Mouse (Mus musculus): ENCODE measurements around the gene Atl3. TPM values are rescaled to one million over a fixed set of nuclear protein-coding genes. Genes with fewer than 3 reads are reported as not detected.

The Atl3 gene
- polyA plus RNA-seq (2012; ENCODE audit: low replicate concordance) = 4.4 and 10.5 TPM in 2 replicates

DNA sequence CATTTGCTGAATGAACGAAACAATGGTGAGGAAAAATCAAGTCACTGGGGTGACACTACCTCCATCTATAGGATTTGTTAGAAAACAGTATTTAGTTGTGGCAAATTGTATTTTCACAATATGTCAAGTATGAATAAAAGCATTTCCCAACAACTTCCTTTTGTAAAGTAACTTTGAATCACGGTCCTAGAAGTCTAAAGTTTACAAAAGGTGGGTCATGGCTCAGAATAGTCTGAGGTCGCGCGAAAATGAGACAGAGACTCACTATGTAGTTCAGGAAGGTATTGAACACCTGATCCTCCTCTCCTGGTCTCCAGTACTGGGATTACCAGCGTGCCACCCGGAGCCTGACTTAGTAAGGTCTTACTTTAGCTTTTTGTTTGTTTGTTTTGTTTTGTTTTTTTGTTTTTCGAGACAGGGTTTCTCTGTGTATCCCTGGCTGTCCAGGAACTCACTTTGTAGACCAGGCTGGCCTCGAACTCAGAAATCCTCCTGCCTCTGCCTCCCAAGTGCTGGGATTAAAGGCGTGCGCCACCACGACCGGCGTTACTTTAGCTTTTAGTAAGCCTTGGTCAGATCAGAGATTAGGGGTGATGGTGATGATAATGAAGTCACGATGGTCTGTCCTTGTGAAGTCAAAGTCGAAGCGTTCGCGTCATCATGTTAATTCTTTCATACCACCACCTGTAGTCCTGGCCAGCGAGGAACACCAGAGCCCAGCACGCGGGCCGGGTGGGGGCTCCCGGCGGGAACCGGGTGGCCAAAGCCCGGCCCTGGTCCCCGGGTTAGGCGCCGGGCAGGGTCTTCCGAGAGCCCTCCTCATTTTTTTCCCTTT is at the start of gene Atl3:
Gene Atl3, plus strand, starts transcription at position 689 of the 835 bp plus-strand sequence.

DNA sequence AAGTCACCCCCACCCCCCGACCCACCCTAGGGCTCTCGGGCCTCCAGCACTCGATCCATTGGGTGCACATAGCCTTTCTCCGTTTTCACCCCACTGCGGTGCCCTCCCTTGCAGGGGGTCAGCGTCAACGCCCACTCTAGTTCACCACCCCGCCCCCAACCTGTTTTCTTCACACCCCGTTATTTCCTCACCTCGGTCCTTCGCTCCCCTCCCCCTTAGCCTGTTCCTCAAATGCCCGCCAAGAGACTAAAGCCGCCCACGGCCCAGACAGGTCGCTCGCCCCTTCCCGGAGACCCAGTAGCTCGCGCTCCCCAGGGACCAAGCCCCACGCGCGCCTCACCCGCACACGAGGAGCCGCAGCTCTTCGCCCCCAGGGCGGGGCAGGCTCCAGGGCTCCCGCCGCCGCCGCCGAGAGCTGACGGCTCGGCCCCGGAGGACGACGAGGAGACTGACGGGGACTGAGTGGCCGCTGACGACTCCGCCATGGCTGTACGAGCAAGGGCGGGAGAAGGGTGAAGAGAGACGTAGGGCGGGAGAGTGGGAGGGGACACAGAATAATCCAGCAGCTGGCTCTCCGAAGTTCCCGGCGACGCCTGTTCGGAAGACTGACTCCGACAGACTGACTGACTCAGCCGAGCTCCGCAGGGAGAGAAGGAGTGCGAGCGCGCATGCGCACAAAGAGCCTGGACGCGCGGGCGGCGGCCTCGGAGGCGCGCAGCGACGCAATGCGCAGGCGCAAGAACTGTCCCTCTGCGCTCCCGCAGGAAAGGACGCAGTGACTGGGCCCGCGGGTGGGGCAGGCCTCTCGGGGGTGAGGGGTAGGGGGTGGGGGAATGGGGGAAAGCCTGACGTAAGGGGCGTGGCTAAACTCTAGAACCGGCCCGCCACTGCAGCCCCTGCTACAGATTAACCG is 11.0 kb upstream of the Atl3 start, which contains the start of gene Rtn3:
Gene Rtn3, minus strand, starts transcription at position 683 of the 913 bp plus-strand sequence.

DNA sequence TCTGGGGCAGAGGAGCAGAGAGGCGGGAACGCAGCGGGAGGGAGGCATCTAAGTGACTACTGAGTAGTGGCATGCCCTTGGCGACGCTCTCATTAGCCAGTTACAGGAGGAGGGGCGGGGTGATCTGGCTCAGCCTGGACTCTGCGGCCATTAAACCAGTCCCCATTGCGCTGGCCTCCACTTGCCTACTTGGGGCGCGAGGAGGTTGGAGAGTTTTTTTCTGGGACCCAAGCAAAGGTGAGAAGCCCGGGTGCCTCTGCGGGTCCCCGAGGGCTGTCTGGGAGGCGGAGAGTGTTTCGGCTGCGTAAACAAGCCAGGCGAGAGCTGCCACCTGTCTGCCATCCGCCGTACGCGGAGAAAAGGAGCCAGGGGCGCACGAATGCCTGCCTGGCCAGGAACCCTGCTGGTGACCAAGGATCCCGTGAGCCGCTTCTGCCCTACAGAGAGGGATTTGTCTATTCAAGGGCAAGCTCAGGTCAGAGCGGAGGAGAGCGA is 63.5 kb downstream of the Atl3 start, which contains the start of gene Pla2g16:
Gene Pla2g16, plus strand, starts transcription at position 132 of the 495 bp plus-strand sequence.

Other genes with a start within 250 kb of the Atl3 start
- 3.4 and 7.2 TPM in 2 replicates for gene Rcor2, start 226.7 kb upstream of the Atl3 start, polyA plus RNA-seq (2012; ENCODE audit: low replicate concordance)
- gene Mark2, start 152.2 kb upstream of the Atl3 start, polyA plus RNA-seq (2012; ENCODE audit: low replicate concordance) = 328 and 668 TPM in 2 replicates
- gene Spindoc, start 111.0 kb upstream of the Atl3 start, polyA plus RNA-seq (2012; ENCODE audit: low replicate concordance) = 29.3 and 36.2 TPM in 2 replicates
- gene 2700081O15Rik, start 76.4 kb upstream of the Atl3 start, polyA plus RNA-seq (2012; ENCODE audit: low replicate concordance) = 6.9 and 8.3 TPM in 2 replicates
- gene Rtn3, start 10.8 kb upstream of the Atl3 start, polyA plus RNA-seq (2012; ENCODE audit: low replicate concordance) = 32.2 and 45.0 TPM in 2 replicates
- 5.4 and 8.6 TPM in 2 replicates for gene Pla2g16, start 63.4 kb downstream of the Atl3 start, polyA plus RNA-seq (2012; ENCODE audit: low replicate concordance)
- not detected in 2 replicates for gene Lgals12, start 113.2 kb downstream of the Atl3 start, polyA plus RNA-seq (2012; ENCODE audit: low replicate concordance)
- not detected in 2 replicates for gene Hrasls5, start 118.5 kb downstream of the Atl3 start, polyA plus RNA-seq (2012; ENCODE audit: low replicate concordance)
- gene Slc22a19, start 217.3 kb downstream of the Atl3 start, polyA plus RNA-seq (2012; ENCODE audit: low replicate concordance) = not detected in 2 replicates